Mouse (Mus musculus) myocyte (in vitro differentiated cells): Measurements from ENCODE around the gene Vstm4.

Experiments
- CEBPB ChIP-seq: IDR thresholded peaks from 2 replicates; pipeline ENCODE4 v1.6.1; 2011; ENCODE audit warnings: mild to moderate bottlenecking, moderate library complexity; ENCODE audit not compliant: poor library complexity, insufficient read depth, severe bottlenecking
- MAX ChIP-seq: IDR thresholded peaks from one replicate; pipeline ENCODE4 v1.6.1; 2011; ENCODE audit warnings: low read depth, mild to moderate bottlenecking, control low read depth
- MYOG ChIP-seq, 3 experiments: IDR thresholded peaks; one replicate each; pipeline ENCODE4 v1.6.1; 2011; ENCODE audit warnings: control low read depth in 2 of 3, low read depth in 2 of 3, mild to moderate bottlenecking in 2 of 3; ENCODE audit not compliant: insufficient read length in 2 of 3, control insufficient read depth in 1 of 3, insufficient read depth in 1 of 3
- POLR2A ChIP-seq: IDR thresholded peaks from one replicate; pipeline ENCODE4 v1.6.1; 2011; ENCODE audit warnings: low read depth, mild to moderate bottlenecking, control low read depth, moderate library complexity; ENCODE audit not compliant: insufficient read length
- POLR2AphosphoS2 ChIP-seq: IDR thresholded peaks from one replicate; pipeline ENCODE4 v1.6.1; 2011; ENCODE audit warnings: low read depth, control low read depth; ENCODE audit not compliant: insufficient read length
- SRF ChIP-seq: IDR thresholded peaks from one replicate; pipeline ENCODE4 v1.6.1; 2011; ENCODE audit warnings: low read depth; ENCODE audit not compliant: control insufficient read depth, insufficient read length
- TCF12 ChIP-seq: IDR thresholded peaks from one replicate; pipeline ENCODE4 v1.6.1; 2011; ENCODE audit warnings: mild to moderate bottlenecking, control low read depth; ENCODE audit not compliant: poor library complexity, insufficient read depth, severe bottlenecking
- USF1 ChIP-seq: IDR thresholded peaks from one replicate; pipeline ENCODE4 v1.6.1; 2011; ENCODE audit warnings: low read depth, mild to moderate bottlenecking, control low read depth, moderate library complexity

GRCm38 (mm10) chr14:32871963-32872362 lies 15.4 kb downstream of the Vstm4 start:
- TF ChIP-seq POLR2A = no peak
- TF ChIP-seq SRF = no peak
- no peak for TF ChIP-seq POLR2AphosphoS2
- no peak for TF ChIP-seq USF1
- TF ChIP-seq MYOG (IDR thresholded peaks at IDR 0.05; ENCODE audit: control insufficient read depth in 1 of 3, insufficient read depth in 1 of 3, insufficient read length in 2 of 3, low read depth in 2 of 3) = no peak
- no peak for TF ChIP-seq TCF12
- TF ChIP-seq CEBPB = no peak
- no peak for TF ChIP-seq MAX
